Mouse (Mus musculus): ENCODE data around the gene 1700007K13Rik.

GRCm38 (mm10) chr2:28498431-28498830 is 32.3 kb upstream of the 1700007K13Rik start:
- TF ChIP-seq CTCF (IDR thresholded peaks at IDR 0.05; ENCODE audit: borderline replicate concordance, control insufficient read depth, extremely low read depth, insufficient read depth, low read length, poor library complexity) (no peak), POLR2A (IDR thresholded peaks at IDR 0.05; ENCODE audit: control insufficient read depth, extremely low read depth, insufficient read depth, low read length, poor library complexity) (no peak)

All from thymus, adult 2 months (tissue).